Mouse (Mus musculus) kidney, postnatal 25 days (tissue): ENCODE measurements at regions not wholly inside any gene's neighbourhood (a gene's known extent, or its start where the extent isn't known, plus 50 kb on each side); places are given as distances from the start of the nearest gene placed in this dataset.

Experiments
- DNase-seq, 2 experiments: peaks; one replicate each; pipeline ENCODE4 v3.0.0; 2021; ENCODE audit warnings: mixed read lengths in 2 of 2

DNA sequence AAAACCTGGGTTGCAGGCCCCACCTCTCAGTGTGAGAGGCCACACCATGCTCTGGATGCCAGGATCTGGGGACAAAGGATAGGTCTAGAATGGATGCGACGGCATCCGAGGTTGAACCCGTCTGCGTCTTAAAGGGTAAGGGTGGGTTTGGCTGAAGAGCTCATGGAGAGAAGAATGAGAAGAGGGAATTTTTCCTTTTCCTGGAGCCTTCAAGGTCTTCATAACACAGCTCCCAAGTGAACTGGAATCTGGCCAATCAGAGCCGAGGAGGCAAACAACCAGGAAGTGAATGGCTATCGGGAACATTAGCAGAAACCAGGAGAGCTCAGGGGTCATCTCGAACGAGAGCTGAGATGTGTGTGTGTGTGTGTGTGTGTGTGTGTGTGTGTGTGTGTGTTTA lies 320.1 kb downstream of the Med13l start:
- peak; percentile 31 to 49 for DNase-seq

DNA sequence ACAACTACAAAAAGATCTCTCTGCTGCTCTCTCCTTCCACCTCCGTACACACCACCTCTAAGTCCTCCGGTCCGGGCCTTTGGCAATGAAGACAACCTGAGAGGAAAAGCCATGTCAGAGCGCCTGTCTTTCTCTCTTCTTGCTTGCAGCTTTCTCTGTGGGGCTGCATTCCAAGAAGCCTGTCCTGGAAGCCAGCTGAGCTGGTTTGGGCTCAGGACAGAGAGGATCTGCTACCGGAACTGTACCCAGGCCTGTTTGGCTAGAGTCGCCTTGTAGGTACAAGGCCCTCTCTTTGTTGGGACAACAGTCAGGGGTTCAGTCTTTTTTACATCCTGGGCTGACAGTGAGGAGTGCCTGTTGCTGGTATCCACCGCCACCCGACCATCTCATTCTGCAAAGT lies 321.4 kb downstream of the Med13l start:
- no peak for DNase-seq

DNA sequence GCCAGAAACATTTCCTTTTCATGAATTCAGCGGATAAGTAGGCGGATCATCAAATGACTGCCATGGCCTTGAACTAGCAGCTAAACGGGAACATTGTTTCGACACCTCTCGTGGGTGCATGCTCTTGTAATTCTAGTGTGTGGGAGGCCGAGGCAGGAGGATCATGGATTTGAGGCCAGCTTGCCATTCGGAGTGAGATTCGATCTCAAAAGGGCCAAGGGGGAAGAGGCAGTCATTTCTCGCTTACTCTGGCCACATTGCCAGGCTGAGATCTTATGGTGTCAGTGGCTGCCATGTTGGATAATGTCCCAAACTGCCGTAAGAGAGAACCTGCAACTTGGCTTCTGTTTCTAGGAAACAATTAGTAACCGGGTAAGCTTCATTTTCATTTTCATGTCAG lies 327.7 kb downstream of the Med13l start:
- no peak for DNase-seq

DNA sequence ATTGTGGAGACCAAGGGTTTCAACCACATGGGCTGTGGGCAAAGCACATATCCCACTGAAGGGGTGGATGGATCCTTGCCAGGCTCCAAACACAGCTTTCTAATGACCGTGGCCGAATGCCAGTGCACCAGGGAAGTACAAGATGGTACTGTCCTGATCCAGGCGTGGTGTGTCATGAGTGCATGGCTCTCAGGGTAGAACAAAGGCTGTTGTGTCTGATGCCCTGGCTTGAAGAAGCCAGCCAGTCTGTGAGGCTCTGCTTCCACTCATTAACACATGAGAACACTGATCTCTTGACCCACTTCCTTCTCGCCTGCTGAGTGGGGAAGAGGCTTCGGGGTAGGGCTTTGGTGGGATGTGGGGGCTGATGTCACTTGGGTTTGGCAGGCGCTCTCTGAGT lies 330.7 kb downstream of the Med13l start:
- DNase-seq = no peak

DNA sequence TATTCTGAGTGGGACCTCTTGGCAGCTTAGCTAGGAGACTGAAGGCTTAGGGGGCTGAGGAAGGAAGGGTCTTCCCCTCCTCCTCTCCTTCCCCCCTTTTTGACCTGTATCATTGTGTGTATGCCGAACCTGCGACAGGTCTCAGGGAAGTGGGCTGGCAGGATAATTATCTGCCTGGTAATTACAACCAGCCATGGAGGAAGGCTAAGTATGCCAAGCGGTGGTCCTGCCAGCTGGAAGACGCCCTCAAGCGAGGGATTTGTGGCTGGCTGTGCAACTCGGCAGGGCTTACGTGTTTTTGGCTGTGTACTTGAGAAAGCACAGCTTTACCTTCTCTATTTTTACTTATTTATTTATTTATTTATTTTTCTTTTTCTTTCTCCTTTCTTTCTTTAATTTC lies 347.7 kb downstream of the Med13l start:
- no peak for DNase-seq

DNA sequence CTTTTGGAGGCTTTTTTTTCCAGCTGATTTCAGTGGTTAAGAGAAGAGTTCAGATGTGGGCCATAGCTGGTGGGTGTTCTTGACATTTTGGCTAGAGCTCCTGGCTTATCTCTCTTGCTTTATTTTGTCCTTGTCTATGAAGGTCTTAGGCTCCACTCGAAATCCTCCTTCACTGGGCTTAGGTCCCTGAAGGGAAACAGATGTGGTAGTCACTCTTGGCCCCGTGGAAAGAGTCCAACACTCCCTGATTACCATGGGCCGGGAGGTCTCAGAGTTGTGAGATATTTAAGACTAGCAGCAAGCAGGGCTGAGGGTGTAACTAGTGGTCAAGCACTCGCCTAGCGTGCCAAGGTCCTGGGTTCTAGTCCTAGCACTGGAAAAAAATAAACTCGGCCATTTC lies 349.3 kb downstream of the Med13l start:
- no peak for DNase-seq

DNA sequence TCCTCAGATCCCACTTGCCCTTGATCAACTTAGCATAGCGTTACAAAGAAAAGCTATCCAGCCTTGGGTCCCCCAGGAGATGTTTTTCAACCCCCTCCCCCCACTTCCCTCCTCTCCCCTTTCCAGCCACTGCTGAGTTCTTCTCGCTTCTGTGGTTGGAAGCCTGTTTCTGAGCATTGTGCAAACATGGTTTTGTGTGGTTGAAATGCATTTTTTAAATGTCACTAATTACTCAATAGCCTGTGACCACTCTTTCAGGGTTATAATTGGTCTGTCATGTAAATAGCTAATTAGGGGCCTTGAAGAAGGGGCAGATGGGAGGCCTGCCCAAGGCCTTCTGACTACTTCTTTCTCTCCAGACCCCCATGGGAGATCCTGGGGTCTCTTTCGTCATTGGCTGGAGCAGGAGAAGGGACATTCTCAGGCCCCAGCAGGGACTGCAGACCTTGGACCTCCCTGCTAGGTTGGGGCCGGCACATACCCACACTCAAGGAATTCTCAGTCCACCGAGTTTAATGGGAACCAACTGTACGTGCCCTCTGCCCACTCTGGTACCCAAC lies 353.8 kb downstream of the Med13l start:
- no peak for DNase-seq

DNA sequence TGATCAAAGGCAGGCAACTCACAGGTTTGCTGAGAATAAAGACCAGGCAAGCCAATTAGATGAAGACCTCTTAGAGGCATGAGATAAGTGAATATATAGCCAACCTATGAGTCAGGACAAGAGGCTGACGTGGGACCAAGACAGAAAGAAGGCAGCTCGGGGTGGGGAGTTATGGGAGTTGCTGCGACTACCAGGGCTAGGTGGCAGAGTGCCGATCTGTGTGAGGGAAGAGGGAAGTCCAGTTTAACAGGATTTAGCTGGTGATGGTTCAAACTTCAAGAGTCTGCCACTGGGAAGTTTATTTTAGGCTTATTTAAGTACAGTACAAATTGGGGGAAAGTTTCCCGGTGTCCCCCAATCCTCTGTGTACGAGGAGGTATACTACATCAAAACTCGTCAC lies 362.9 kb downstream of the Med13l start:
- no peak for DNase-seq

DNA sequence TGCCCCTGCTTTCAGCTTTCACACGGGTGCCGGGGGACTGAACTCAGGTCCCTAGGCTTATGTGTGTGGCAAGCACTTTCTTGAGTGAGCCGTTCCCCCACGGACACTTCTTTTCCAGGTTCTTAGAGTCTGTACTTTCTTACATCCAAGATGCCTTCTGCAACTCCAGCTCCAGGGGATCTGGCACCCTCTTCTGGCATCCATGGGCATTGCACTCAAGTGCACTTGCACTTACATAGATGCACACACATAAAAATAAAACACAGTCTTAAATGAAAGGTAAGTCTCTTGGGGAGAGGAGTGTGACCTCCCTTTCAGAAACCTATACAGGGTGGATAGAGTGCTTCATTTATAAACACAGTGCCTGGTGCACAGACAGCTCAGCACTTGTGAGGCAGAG lies 368.6 kb downstream of the Med13l start:
- no peak for DNase-seq

DNA sequence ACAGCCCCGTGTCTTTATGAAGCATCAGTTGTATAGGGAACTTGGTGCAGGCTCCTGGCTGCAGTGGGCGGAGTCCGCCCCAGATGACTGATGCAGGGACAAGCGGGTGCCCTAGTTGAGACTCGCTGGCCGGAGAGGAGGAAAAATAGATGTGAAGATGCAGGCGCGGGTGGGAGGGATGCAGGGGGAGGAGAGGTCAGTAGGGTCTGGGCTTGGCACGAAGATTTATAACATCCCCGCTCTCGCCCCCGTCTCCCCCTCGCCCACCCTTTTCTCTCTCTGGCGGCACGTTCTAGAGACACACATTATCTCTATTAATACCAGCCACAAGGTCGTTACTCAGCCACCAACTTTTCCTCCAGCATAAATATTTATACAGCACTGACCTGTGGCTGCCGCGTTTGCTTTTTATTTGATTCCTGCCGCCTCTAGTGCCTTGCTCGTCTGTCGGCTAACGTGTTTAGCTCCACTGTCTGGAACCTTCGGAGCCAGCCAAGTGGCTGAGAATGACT lies 369.6 kb downstream of the Med13l start:
- DNase-seq = no peak

DNA sequence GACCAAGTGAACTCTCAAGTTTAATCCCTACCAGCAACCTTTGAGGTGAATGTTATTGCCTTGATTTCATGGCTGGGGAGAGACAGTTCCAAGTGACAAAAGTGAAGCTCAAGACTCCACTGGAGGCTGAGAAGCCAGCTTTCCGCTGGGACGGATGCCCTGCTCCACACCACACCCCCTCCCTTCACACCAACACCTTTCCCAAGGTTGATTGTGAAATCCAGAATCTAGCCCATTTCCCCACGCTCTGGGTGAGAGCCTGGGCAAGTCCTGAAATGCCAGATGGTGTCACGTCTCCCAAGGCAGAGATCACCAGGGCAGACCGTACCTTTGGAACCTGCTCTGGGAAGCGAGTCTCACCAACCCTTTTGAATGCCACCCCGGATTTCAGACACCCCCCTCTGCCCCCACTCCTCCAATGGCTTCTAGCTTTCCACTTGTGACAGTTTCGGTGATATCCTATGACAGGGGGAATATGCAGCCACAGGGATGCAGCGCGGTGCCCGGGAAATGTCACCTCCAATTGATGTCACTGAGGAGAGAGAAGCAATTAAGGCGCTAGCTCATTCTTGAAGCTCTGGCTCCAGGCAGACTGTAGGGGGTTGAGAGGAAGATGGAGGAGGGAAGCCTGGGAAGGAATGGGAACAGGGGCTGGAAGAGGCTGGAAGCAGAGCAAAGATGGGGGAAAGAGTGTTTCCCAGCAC lies 379.0 kb downstream of the Med13l start:
- DNase-seq = no peak

DNA sequence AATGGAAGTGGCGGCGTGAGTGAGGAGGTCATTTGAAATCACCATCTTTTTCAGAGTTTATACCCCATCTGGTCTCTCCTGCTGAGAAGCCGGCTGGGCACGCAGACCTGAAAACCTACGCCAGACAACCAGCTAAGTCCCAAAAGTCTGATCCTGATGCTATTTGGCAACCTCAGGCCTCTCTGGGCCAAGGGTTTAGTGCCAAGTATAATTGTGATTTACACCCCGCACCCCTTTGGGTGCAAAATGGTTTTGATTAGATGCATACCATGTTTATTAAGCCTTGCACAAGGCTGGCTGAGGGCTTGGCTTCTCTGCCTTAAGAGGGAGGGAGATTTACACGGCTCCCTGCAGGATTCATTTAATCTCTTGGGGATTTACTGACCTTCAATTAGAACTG lies 383.8 kb downstream of the Med13l start:
- DNase-seq = no peak

DNA sequence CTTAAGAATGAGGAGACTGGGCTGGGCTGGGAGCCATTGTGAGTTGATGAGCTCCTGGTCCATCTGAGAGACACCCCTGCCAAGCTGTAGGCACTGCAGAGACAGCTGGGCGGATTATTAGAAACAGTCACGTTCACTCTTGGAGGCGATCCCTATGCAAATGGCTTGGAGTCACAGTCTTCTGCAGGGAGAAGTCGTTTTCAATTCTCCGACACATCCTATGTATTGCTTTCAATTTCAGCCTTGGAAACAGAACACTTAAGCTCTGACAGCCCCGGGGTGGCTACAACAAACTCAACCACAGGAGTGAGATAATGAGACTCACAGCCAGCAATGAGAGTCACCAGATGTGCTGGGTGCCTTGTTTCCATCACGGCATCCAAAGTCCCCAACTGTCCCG lies 385.6 kb downstream of the Med13l start:
- no peak for DNase-seq

DNA sequence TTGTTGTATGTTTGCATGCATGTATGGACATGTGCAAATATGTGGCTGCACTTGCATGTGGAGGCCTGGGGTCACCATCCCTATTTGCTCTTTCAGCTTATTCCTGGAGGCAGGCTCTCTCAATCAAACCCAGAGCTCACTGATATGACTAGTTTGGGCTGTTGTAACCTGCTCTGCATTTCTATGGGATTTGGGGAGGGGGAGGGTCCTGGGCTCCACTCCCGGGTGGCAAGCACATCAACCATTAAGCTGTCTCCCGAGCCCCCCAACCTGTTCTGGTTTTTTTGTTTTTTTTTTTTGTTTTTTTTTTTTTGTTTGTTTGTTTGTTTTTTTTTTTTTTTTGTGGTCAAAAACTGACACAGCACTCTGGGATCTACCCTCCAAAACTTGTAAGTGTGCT lies 386.5 kb downstream of the Med13l start:
- no peak for DNase-seq

DNA sequence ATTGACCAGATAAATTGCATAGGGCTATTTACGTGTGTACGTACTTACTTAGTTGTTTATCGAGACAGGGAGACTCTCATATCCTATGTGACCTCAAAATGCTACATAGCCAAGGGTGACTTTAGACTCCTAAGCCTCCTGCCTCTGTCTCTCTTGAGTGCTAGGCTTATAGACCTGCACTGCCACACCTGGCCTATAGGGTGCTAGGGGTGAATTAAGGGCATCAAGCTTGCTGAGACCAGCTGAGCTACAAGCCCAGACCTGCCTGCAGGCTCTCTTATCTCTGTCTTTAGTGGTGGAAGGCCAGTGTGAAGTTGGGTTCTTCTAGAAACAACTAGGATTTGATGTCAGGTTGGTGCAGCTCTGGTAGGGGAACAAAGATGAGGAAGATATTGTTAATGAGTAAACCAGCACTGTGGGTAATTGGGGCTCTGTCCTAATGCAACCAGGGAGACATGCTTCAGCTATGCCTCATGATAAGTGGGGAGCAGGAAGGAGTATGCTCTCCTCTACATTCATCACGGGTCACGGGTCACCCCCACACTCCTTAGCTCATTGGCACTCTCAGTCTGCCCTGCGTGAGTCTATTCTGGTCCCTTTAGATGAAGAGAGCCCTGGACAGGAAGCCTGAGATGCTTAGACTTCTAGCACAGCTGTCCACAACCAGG lies 387.8 kb downstream of the Med13l start:
- no peak for DNase-seq

DNA sequence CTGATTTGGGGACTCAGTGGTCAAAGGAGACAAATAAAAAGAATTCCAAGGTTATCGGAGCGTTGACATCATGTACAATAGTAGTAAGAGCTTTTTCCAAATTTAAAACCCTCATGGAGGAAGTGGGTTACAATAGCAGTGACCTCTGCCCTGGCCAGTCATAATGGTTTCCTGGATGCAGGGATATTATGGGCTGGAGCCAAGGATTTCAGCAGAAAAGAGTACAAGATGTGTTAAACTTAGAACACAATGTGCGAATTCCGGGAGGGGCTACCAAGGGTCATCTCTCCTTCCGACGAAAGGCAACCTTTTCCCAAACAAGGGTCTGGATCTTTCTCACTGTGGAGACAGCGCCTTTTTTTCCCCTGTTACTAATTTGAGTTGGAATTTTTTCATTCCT lies 390.6 kb downstream of the Med13l start:
- peak; percentile 85 to 88 for DNase-seq

DNA sequence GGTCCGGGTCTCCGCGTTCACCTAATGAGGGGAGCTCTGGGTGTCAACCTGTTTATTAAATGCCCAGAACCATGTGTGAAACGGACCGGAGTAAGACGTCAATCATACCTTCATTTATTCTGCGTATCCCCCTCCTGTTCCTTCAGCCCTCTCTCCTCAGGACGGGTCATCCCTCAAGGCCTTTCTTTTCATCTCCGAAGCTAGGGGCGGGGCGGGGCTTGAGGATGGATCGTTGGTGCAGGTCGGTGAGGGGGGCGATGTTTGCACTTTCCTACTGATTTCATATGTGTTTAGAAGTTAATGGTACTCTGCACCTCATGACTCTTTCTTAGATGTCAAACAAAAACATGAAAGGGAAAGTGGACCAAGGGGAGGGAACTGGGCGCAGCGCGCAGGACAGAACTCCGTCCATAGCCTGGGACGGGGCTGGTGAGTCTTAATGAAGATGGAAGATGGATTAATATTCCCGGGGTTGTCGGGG lies 400.1 kb downstream of the Med13l start:
- DNase-seq = no peak

DNA sequence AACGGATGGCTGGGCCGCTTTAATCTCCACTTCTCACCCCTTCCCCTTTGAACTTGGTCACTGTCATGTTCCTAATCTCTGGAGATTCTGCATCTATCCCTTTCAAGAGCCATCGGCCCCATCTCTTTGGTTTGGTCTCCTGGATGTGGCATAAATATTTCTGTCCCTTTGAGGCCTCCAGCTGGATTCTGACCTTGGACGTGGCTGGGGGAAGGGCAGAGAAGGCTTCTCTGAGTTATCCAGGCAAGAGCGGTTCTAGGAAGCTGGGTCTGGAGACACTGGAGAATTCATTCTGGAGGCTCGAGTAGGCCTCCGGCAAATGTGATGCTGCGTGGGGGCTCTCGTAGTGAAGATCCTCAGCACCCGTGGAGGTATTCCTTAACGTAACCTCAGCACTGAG lies 400.6 kb downstream of the Med13l start:
- DNase-seq = peak in 1 of 2 experiments; percentile 23

DNA sequence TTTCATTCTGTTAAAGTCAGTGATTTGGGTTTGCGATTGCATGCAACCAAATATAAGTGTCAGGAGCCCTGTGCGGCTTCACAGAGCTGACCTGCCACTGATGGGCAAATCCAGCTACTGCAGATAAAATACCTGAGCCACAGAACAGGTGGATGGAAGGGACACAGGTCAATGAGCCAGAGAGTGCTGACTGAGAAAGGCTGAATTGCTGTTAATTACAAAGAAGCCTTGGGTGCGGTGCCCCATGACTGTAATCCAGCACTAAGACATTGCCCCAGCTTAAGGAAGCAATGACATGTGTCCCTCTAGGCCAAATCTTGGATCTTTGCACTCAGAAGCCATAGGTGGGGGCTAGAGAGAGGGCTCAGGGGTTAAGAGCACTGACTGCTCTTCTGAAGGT lies 401.7 kb downstream of the Med13l start:
- DNase-seq = no peak

DNA sequence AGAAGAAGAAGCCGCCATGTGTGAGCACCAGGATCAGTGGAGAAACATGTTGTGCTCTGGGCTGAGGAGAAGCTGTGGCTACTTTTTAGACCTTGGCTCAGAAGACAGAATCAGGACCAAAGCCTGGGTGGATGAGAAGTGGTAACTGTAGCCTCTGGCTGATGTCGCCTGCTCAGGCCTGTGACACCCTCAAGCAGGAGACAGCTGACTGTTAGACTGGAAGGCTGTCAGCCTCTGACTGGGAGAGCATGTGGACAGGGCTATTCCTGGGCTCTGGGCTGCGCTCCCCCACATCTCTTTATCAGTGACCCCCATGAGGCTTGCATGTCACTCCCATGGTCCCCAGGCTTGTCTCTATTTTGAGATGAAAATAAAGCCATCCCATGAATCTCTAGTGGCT lies 402.5 kb downstream of the Med13l start:
- no peak for DNase-seq

DNA sequence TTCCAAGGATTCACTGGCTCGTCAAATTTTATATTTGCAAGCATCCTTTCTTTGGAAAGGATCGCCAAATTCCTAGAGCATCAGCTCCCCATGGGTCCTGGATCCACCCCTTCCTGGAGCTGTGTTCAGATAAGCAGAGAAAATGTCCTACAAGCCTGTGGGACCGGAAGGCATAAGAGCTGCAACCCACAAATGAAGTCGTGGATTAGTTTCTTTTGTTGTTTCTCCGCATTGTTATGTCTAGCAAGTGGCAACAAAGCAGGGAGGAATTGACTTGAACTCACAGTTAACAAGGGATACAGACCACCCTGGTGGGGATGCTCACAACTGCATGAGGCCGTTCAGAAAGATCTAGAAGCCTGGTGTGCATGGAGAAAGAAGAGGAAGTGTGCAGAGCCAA lies 406.4 kb downstream of the Med13l start:
- no peak for DNase-seq

DNA sequence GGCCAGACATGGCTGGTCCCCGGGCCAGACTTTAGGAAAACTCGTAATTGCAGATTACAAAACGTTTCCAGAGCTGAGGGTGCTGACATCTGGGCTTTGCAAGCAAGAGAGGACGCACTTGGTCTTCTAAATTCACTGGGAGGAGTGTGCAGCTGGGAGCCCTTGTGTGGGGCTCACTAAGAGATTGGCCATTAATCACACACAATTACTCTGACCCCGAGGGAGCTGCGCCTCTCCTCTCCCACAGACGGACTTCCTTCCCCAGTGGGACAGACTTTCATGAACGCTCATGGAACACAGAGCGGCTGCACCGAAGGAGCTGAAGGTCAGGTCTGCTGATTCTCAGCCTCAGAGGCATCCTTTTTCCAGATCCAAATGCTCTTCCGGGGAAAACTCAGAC lies 407.2 kb downstream of the Med13l start:
- peak; percentile 29 to 65 for DNase-seq

DNA sequence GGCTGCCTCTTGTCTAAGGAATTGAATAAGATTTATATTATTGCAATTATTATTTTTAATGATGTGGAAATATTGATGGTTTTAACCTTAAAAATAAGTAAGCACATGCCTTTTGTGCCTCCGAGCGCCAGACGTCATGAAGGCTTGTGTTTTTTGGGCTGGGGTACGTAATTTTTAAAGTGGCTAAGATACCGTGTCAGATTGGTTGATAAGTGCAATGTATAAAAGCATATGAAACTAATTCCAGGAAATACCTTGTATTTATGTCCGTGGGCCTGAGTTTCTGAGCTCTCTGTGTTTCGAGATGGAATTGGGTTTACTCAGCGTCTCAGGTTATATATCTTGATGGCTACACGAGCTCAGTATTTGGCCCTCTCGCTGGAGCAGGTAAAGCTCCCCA lies 414.7 kb downstream of the Med13l start:
- no peak for DNase-seq

DNA sequence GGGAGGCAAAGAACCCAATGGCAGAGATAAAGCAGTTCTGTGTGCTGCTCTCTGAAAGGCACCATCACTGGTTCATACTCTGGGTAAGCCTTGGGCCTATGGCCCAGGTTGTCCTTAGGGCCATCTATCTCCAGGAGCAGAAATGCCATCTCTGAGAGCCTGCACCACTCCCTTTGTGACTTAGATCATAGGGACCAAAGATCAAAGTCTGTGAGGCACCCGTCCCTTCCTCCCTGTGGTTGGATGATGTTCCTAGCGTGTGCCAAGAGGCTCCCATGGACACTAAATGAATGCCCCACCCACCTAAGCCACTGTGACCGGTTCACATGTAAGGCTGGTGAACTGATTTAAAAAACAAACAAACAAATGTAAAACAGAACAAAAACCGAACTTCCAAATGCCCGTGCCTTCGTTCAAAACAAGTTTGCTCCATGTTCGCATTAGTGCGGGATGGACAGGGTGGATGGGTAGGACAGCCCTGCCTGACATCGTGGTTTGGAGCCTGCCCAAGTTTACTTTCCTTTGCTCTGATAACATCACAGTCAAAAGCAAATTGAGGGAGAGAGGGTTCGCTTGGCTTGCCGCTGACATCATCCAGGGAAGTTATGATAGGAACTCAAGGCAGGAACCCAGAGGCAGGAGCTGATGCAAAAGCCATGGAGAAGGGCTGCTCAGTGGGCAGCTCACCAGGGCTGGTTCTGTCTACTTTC lies 418.6 kb downstream of the Med13l start:
- no peak for DNase-seq
